Mouse (Mus musculus) gastrocnemius, postnatal 10 days (tissue): ENCODE results near the gene Junb. TPM values are rescaled to one million over a fixed set of nuclear protein-coding genes. Genes with fewer than 3 reads are reported as not detected.

Experiments
- DNase-seq: peaks from one replicate; pipeline ENCODE4 v3.0.0; 2021; ENCODE audit warnings: mixed read lengths
- microRNA-seq, 2 experiments: library from miRNA; unstranded; fragments of <30 nt; microRNA quantifications; one replicate each; pipeline ENCODE4 v1.2.0; 2021
- total RNA-seq, 2 experiments: library from RNA; stranded (reverse); gene quantifications; 2 replicates each; pipeline ENCODE4 v1.2.3; 2021

Gene Junb
- total RNA-seq, 2 experiments from 2014 or later = 5.8 to 8.9 TPM

- no peak for DNase-seq
Measured at GRCm38 (mm10) chr8:84937620-84938485, 40.7 kb downstream of the Junb start.

- DNase-seq = peak; percentile 69
Measured at GRCm38 (mm10) chr8:84936962-84937546, 41.5 kb downstream of the Junb start, which contains the start of gene Mast1. Gene Mast1 (minus strand): TSS chr8:84937359.

- no peak for DNase-seq
Measured at GRCm38 (mm10) chr8:84936041-84936961, 42.2 kb downstream of the Junb start.

GRCm38 (mm10) chr8:84935489-84935888 is 43.0 kb downstream of the Junb start:
- DNase-seq = no peak

DNA sequence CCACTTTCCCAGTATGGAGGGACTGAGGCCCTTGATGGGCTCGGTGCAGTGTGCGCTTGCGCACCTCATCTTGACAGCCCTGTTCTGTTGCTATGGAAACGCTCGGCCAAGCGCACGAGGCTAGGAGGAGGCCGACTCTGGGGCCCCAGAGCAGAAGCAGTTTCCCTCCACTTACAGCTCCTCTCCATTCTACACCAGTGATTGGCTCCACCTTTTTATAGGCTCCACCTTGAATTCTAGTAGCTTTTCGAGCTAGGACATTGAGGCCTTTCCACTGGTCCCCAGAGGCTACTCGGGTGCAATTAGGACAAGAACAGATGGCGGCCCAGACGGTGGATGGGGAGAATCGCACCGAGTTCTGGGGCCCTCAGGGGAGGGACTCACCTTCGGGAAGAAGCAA is 43.7 kb downstream of the Junb start:
- DNase-seq = no peak

DNA sequence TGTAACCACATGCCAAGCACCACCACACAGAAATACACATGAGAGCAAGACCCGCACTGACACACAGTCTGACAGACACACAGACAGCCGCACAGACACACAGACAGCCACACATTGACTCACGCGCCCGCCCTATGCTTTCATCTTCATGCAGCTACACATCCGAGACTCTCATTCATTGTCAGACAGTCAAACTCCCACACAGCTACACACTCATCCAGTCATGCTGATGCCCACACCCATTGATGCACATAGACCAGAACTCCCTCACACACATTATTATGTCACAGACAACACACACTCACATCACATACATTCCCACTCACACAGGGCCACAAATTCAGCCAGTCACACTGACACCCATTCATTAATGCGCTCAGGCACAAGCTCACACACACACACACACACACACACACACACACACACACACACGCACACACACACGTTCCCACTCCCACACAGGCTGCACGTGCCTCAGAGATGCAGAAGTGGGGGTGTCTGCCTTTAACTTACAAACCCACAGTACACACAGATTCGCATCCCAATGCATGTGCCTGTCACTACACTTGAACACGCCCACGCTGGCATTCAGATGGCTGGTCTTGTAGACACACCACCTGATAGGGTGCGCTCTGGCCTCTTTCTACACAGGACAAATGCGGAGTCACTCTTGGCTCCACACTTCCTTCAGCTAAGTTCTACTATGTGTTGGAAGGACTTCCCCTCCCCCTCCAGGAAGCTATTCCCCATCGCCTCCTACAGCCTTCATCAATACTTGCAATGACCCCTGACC is 44.6 kb downstream of the Junb start:
- no peak for DNase-seq

GRCm38 (mm10) chr8:84930582-84930981 is 47.9 kb downstream of the Junb start:
- DNase-seq = no peak

DNA sequence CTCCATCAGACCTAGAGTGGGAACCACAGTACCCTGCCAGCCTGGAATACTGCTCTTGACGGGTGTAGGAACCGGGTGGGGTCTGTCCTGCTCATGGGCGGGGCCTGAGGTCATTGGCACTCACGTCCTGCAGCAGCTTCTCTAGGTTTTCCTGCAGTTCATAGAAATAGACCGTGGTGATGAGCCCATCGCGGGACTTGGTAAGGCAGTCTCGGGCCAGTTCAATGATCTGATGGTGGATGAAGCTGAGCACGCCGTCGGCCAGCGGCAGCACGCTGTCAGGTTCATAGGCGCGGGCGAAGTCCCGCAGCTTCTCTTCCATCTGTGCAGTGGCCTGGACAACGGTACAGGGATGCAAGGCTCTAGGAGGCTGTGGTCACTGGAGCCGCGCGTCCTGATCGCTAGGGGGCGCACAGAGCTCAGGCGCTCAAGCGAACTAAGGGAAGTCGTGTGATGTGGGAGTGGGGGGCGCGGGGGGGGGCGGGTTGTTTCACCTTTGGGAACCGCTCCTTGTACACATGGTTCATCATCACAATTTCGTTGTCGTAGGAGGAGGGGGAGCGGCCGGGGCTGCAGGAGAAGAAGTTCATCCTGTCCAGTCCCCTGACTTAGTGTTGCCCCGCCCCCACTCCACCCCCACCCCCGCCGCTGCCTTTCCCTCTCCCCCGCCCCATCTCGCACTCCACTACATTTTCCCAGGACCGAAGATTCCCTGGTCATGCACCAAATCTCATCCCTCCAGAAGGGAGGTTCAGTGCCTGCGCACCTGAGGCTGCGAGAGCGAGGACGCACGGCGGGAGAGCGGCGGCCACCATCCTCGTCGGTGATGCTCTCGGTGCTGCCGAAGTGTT is 49.8 kb downstream of the Junb start:
- DNase-seq = peak; percentile 74

DNA sequence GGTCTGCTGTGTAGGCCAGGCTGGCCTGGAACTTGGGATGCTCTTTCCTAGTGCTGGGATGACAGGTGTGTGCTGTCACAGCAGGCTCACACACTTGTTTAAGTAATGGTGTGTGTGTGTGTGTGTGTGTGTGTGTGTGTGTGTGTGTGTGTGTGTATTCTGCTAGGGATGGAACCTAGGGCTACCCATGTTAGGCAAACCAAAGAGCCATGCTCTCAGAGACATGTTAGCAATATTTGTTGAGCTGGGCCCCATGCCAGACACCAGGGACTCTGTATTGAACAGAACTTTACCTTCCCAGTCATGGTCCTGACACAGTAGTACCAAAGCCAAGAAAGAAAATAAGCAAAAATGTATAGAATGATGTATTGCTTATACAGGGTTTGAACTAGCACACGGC is 51.0 kb downstream of the Junb start:
- DNase-seq = no peak

- DNase-seq = no peak
Measured at GRCm38 (mm10) chr8:84925557-84925956, 53.0 kb downstream of the Junb start.

Small RNA genes lying within 50 kb of the gene (microRNA-seq; reads per million reads assigned to microRNA genes)
- gene Gm24197 = 0 reads per million in 2 experiments

Other genes starting within 250 kb of the Junb start
- gene Nfix, start 178.4 kb downstream of the Junb start, total RNA-seq = 100 to 1,000 TPM; 598 to 734 TPM
- gene Dand5, start 155.9 kb downstream of the Junb start, total RNA-seq = 1 to 10 TPM; 5.8 to 7.3 TPM
- 10 to 100 TPM; 30.3 to 33.4 TPM for gene Gadd45gip1, start 147.2 kb downstream of the Junb start, total RNA-seq
- gene Rad23a, start 138.1 kb downstream of the Junb start, total RNA-seq = 100 to 1,000 TPM; 124 to 130 TPM
- gene Calr, start 131.8 kb downstream of the Junb start, total RNA-seq = 100 to 1,000 TPM; 234 to 286 TPM
- gene Farsa, start 121.7 kb downstream of the Junb start, total RNA-seq = 10 to 100 TPM; 29.7 to 31.4 TPM
- gene Syce2, start 106.6 kb downstream of the Junb start, total RNA-seq = 1 to 10 TPM; 4.7 to 5.2 TPM
- gene Gcdh, start 84.8 kb downstream of the Junb start, total RNA-seq = 10 to 100 TPM; 21.1 to 24.1 TPM
- gene Klf1, start 76.8 kb downstream of the Junb start, total RNA-seq = under 1 TPM in 1 of 2 experiments, not detected in 1; 0.84 TPM
- 1 to 10 TPM; 5.7 to 6.2 TPM for gene Dnase2a, start 70.2 kb downstream of the Junb start, total RNA-seq
- gene Mast1, start 41.4 kb downstream of the Junb start, total RNA-seq = under 1 TPM; 0.20 to 0.45 TPM
- not detected for gene Rtbdn, start 31.7 kb downstream of the Junb start, total RNA-seq
- not detected for gene Gm49661, start 9.3 kb downstream of the Junb start, total RNA-seq
- gene Prdx2, start 9.1 kb downstream of the Junb start, total RNA-seq = 100 to 1,000 TPM; 260 to 267 TPM
- 10 to 100 TPM; 26.7 to 36.8 TPM for gene Rnaseh2a, start 9.0 kb downstream of the Junb start, total RNA-seq
- 1 to 10 TPM; 2.3 to 2.7 TPM for gene Hook2, start 11.9 kb upstream of the Junb start, total RNA-seq
- gene Best2, start 35.8 kb upstream of the Junb start, total RNA-seq = not detected
- 10 to 100 TPM; 47.4 to 47.8 TPM for gene Asna1, start 46.6 kb upstream of the Junb start, total RNA-seq
- gene Trir, start 48.1 kb upstream of the Junb start, total RNA-seq = 10 to 100 TPM; 94.0 to 98.0 TPM
- gene Tnpo2, start 58.2 kb upstream of the Junb start, total RNA-seq = 10 to 100 TPM; 27.7 to 35.6 TPM
- gene Fbxw9, start 81.3 kb upstream of the Junb start, total RNA-seq = 1 to 10 TPM; 5.5 to 7.5 TPM
- not detected for gene Gm5741, start 89.3 kb upstream of the Junb start, total RNA-seq
- 10 to 100 TPM; 20.6 to 22.1 TPM for gene Dhps, start 93.0 kb upstream of the Junb start, total RNA-seq
- 10 to 100 TPM; 41.1 to 48.0 TPM for gene Wdr83os, start 102.0 kb upstream of the Junb start, total RNA-seq
- 10 to 100 TPM; 18.2 to 21.6 TPM for gene Wdr83, start 102.6 kb upstream of the Junb start, total RNA-seq
- 10 to 100 TPM; 16.6 to 20.9 TPM for gene Man2b1, start 104.6 kb upstream of the Junb start, total RNA-seq
- 1 to 10 TPM in 1 of 2 experiments, under 1 TPM in 1; 0.79 to 1.0 TPM for gene Zfp791, start 144.4 kb upstream of the Junb start, total RNA-seq
- not detected for gene Cks1brt, start 173.2 kb upstream of the Junb start, total RNA-seq
- not detected for gene Olfr371, start 247.3 kb upstream of the Junb start, total RNA-seq